Mouse (Mus musculus) embryonic facial prominence, embryonic 14.5 days (tissue): ENCODE measurements at regions not wholly inside any gene's neighbourhood (a gene's known extent, or its start where the extent isn't known, plus 50 kb on each side); places are given as distances from the start of the nearest gene placed in this dataset.

ENCODE experiments used
- ATAC-seq: fragments of 200-750 bp; cut with Nextera tagmentation; 2 replicates; pipeline ENCODE4 v1.8.0; 2017; ENCODE audit warnings: low read depth, moderate number of reproducible peaks, moderate TSS enrichment
- DNase-seq: peaks from one replicate; pipeline ENCODE4 v3.0.0-alpha.2; 2015; ENCODE audit warnings: low spot score
- H3K27ac ChIP-seq: fragments of 300-500 bp; sonication (generic); replicated peaks from 2 replicates; pipeline ENCODE4 v1.5.1; 2014; ENCODE audit warnings: low read depth, mild to moderate bottlenecking, low read length, moderate library complexity
- H3K27me3 ChIP-seq: fragments of 300-500 bp; sonication (generic); replicated peaks from 2 replicates; pipeline ENCODE4 v1.6.1; 2014; ENCODE audit warnings: low read length; ENCODE audit not compliant: control insufficient read depth, insufficient read depth
- H3K36me3 ChIP-seq: fragments of 300-500 bp; sonication (generic); 2 replicates; pipeline ENCODE4 v1.6.1; 2014; ENCODE audit warnings: low read length, mixed read lengths; ENCODE audit not compliant: control insufficient read depth, insufficient read depth
- H3K4me1 ChIP-seq: fragments of 300-500 bp; sonication (generic); 2 replicates; pipeline ENCODE4 v1.6.1; 2014; ENCODE audit warnings: antibody characterized with exemption, low read length; ENCODE audit not compliant: control insufficient read depth, insufficient read depth
- H3K4me2 ChIP-seq: fragments of 300-500 bp; sonication (generic); 2 replicates; pipeline ENCODE4 v1.6.1; 2014; ENCODE audit warnings: low read depth, mild to moderate bottlenecking, low read length, moderate library complexity, mixed read lengths
- H3K4me3 ChIP-seq: fragments of 300-500 bp; sonication (generic); 2 replicates; pipeline ENCODE4 v1.5.1; 2014; ENCODE audit warnings: low read depth, mild to moderate bottlenecking, low read length
- H3K9ac ChIP-seq: fragments of 300-500 bp; sonication (generic); 2 replicates; pipeline ENCODE4 v1.6.1; 2014; ENCODE audit warnings: low read depth, mild to moderate bottlenecking, low read length, moderate library complexity, mixed read lengths
- H3K9me3 ChIP-seq: fragments of 300-500 bp; sonication (generic); 2 replicates; pipeline ENCODE4 v1.6.1; 2016; ENCODE audit warnings: low read length; ENCODE audit not compliant: control insufficient read depth
- WGBS: fragments of 180-500 bp; shearing (Covaris S2); extraction: QIAGEN DNeasy Blood & Tissue Kit; methylation state at CpG from one replicate; pipeline ENCODE4 v1.1.7; 2014; 5-methylcytosine and 5-hydroxymethylcytosine counted together

DNA sequence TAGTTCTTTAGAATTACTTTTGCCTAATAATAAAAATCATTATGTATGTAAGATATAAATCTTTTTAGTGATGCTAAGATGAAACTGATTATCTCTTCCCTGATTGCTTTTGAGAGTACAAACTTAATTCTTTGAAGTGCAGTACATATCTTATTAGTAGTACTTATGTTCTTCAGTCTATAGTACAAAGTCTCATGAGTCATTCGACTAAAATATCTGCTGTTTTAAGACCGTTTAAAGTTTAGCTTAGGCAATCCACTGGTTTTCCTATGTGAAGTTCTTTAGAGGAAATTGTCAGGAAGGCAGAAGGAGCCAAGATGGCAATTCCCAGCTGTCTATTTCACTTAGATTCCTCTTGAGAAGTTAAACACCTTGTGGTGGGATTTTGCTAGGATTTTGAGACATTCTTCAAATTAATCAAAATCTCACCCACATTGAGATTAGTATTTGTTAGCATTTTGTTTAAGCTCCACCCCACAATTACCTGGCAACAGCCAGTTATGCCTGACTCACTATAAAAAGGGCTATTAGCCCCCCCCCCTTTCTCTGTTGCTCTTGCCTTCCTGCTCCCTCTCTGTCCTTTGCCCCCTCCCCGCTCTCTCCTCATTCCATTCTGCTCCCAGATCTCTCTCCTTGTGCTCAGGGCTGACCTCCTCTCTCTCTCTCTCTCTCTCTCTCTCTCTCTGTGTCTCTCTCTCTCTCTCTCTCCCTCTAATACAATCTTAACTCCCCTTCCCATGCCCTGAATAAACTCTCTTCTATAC lies 277.6 kb upstream of the Gpr149 start:
- 75% methylated on average over 3 of the region's 3 CpGs for WGBS
- no peak for DNase-seq
- no peaks in the 10 kb centered on the region for H3K27me3 ChIP-seq
- H3K27ac ChIP-seq: no peak overlapping the region
- H3K4me1 ChIP-seq: no peaks in the 10 kb centered on the region
- no peaks in the 10 kb centered on the region for H3K9me3 ChIP-seq
- no peak for ATAC-seq
- no peaks in the 10 kb centered on the region for H3K36me3 ChIP-seq
- H3K4me2 ChIP-seq: no peak overlapping the region
- no peak overlapping the region for H3K4me3 ChIP-seq
- no peak overlapping the region for H3K9ac ChIP-seq

DNA sequence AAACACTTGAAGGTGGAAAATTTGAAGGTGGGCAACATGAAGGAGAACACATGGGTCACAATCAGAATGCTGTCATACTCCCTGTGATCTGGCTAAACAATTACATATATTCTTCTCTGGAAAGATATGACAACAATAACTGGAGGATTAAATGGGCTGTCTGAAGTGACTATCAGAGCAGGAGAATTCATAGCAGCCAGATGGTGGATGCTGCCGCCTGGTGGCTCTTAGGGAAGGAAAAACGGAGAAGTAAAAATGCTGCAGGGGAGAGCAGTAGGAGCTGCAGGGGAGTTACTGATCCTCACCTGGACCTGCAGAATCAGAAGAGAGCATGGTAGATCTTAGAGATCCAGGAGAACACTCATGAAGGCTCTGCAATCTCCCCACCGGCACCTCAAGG lies 255.8 kb upstream of the Gpr149 start:
- no peak overlapping the region for H3K27ac ChIP-seq
- no peak overlapping the region for H3K4me2 ChIP-seq
- no peak overlapping the region for H3K4me3 ChIP-seq
- H3K4me1 ChIP-seq: no peaks in the 10 kb centered on the region
- no peaks in the 10 kb centered on the region for H3K27me3 ChIP-seq
- 14% methylated on average over 3 of the region's 3 CpGs for WGBS
- no peaks in the 10 kb centered on the region for H3K36me3 ChIP-seq
- peak; percentile 24 for DNase-seq
- ATAC-seq: no peak
- no peak overlapping the region for H3K9ac ChIP-seq
- H3K9me3 ChIP-seq: no peaks in the 10 kb centered on the region

DNA sequence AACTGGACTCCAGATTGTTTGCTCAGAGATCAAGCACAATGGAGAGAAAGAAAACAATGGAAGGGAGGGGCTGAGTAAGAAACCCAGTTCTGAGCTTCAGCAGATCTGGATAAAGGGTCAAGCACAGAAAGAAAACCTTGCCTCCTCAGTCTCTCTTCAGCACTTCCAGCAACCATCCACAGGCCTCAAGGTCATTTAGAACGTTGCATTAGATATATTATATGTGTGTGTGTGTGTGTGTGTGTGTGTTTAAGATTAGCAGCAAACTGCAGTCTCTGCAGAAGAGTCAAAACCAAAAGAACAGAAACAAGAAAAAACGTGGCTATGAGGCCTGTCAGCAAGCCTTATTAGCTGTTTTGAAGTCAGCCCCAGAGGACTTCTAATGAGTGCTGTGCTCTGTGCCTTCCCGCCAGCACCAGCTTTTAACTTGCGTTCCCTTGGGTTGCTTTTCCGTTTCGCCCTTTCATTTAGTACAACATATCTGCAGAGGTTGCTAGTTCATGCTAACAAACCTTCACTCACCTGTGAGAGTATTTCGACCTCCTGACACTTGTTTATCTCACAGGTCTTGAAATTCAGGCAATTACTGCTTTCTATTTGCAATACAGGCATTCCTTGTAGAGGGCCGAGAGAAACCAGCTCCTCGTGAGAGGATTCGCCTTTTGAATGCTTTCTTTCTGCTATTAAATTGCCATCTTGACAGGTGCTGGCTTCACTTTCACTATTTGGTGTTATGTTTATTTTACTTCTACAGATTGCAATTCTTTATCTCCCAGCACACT lies 230.9 kb upstream of the Gpr149 start:
- Histone ChIP-seq H3K4me2 (no peak overlapping the region), H3K36me3 (no peaks in the 10 kb centered on the region), H3K9ac (no peak overlapping the region), H3K4me3 (no peak overlapping the region), H3K4me1 (no peaks in the 10 kb centered on the region), H3K9me3 (no peaks in the 10 kb centered on the region), H3K27me3 (no peaks in the 10 kb centered on the region), H3K27ac (no peak overlapping the region)
- DNase-seq (peak; percentile 26), ATAC-seq (peak; percentile 60; the same call in 1 of the 2 replicates)
- 60% methylated on average over 10 of the region's 10 CpGs for WGBS

DNA sequence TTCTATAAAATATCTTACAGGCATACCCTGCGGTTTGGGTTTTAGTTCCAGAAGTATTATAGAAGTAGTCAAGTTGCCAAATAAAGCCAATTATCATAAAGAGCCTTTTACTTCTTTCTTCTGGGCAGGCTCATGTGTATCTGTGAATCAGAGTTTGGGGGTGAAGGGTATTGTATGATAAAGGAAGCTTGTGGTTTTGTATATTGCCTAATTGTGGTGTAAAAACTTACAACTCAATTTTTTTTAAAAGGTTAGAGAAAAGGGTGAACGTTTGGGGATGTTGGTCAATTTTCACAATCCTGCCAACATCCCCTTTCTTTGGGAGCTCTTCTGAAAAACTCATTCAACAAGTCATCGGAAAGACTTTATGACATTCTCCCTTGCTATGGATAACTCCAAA lies 219.0 kb upstream of the Gpr149 start:
- no peak overlapping the region for H3K4me3 ChIP-seq
- H3K9ac ChIP-seq: no peak overlapping the region
- H3K36me3 ChIP-seq: no peaks in the 10 kb centered on the region
- no peaks in the 10 kb centered on the region for H3K9me3 ChIP-seq
- no peaks in the 10 kb centered on the region for H3K4me1 ChIP-seq
- no peak for DNase-seq
- H3K4me2 ChIP-seq: no peak overlapping the region
- ATAC-seq: no peak
- H3K27me3 ChIP-seq: no peaks in the 10 kb centered on the region
- no peak overlapping the region for H3K27ac ChIP-seq
- WGBS: 85% methylated on average over 3 of the region's 3 CpGs

GRCm38 (mm10) chr3:62801044-62801443 lies 196.1 kb upstream of the Gpr149 start:
- peak; percentile 76 for DNase-seq
- no peaks in the 10 kb centered on the region for H3K4me1 ChIP-seq
- ATAC-seq: peak; percentile 94
- no peaks in the 10 kb centered on the region for H3K36me3 ChIP-seq
- H3K27me3 ChIP-seq: no peaks in the 10 kb centered on the region
- no peak overlapping the region for H3K27ac ChIP-seq
- 27% methylated on average over 2 of the region's 2 CpGs for WGBS
- no peak overlapping the region for H3K4me2 ChIP-seq
- H3K4me3 ChIP-seq: no peak overlapping the region
- H3K9me3 ChIP-seq: no peaks in the 10 kb centered on the region
- H3K9ac ChIP-seq: no peak overlapping the region

GRCm38 (mm10) chr3:62786233-62786632 lies 181.3 kb upstream of the Gpr149 start:
- WGBS: 46% methylated on average over 2 of the region's 2 CpGs
- ATAC-seq (no peak), DNase-seq (peak; percentile 15)
- Histone ChIP-seq H3K36me3 (no peaks in the 10 kb centered on the region), H3K27ac (no peak overlapping the region), H3K4me2 (no peak overlapping the region), H3K27me3 (no peaks in the 10 kb centered on the region), H3K4me1 (no peaks in the 10 kb centered on the region), H3K9me3 (no peaks in the 10 kb centered on the region), H3K9ac (no peak overlapping the region), H3K4me3 (no peak overlapping the region)
